Mouse (Mus musculus) heart, adult 2 months (tissue): ENCODE measurements around the gene Tnfsf11.

Experiments used
- EP300 ChIP-seq: fragments of 200-500 bp; IDR thresholded peaks from 2 replicates; pipeline ENCODE4 v1.6.1; 2011; ENCODE audit warnings: low read depth, low read length, control low read depth; ENCODE audit not compliant: insufficient read depth
- POLR2A ChIP-seq: fragments of 200-500 bp; IDR thresholded peaks from 2 replicates; pipeline ENCODE4 v1.6.1; 2011; ENCODE audit warnings: mild to moderate bottlenecking, low read depth, low read length, control low read depth; ENCODE audit not compliant: insufficient read depth

DNA sequence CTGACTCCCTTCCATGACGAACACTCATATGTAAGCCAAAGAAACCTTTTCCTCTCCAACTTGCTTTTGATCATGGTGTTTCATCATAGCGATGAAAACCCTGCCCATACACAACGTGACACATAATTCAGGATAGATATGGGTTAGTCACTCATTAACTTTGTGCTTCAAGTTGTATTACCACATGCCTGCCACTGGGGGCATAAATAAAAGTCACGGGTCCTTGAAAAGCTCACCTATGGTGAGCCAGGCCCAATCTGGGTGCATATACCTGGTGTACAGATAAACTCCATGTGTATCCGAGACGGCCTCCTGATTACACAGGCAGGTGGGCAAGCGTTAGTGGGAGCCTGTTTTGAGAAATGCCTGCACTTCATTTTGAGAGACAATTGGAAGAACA is 15.2 kb downstream of the Tnfsf11 start:
- no peak for TF ChIP-seq EP300
- no peak for TF ChIP-seq POLR2A
